Mouse (Mus musculus) embryonic facial prominence, embryonic 12.5 days (tissue): Measurements from ENCODE around the gene Sstr4. TPM values are rescaled to one million over a fixed set of nuclear protein-coding genes. Genes with fewer than 3 reads are reported as not detected.
A peak's percentile ranks its signal among the peaks of the same experiment; 100 is the strongest.

Source experiments
- ATAC-seq: fragments of 200-750 bp; cut with Nextera tagmentation; 2 replicates; pipeline ENCODE4 v1.8.0; 2017; ENCODE audit not compliant: insufficient number of reproducible peaks, insufficient read depth, low FRiP score, low TSS enrichment
- H3K27ac ChIP-seq: fragments of 300-500 bp; sonication (generic); 2 replicates; pipeline ENCODE4 v1.5.1; 2016; ENCODE audit warnings: mild to moderate bottlenecking
- H3K27me3 ChIP-seq: fragments of 300-500 bp; sonication (generic); 2 replicates; pipeline ENCODE4 v1.6.1; 2016; ENCODE audit warnings: mild to moderate bottlenecking, moderate library complexity
- H3K36me3 ChIP-seq: fragments of 300-500 bp; sonication (generic); 2 replicates; pipeline ENCODE4 v1.6.1; 2016; ENCODE audit warnings: mild to moderate bottlenecking
- H3K4me1 ChIP-seq: fragments of 300-500 bp; sonication (generic); 2 replicates; pipeline ENCODE4 v1.6.1; 2016
- H3K4me2 ChIP-seq: fragments of 300-500 bp; sonication (generic); replicated peaks from 2 replicates; pipeline ENCODE4 v1.6.1; 2016; ENCODE audit warnings: mild to moderate bottlenecking, moderate library complexity
- H3K4me3 ChIP-seq: fragments of 300-500 bp; sonication (generic); 2 replicates; pipeline ENCODE4 v1.5.1; 2016; ENCODE audit warnings: mild to moderate bottlenecking
- H3K9ac ChIP-seq: fragments of 300-500 bp; sonication (generic); 2 replicates; pipeline ENCODE4 v1.6.1; 2016; ENCODE audit warnings: mild to moderate bottlenecking, moderate library complexity
- H3K9me3 ChIP-seq: fragments of 300-500 bp; sonication (generic); 2 replicates; pipeline ENCODE4 v1.6.1; 2016; ENCODE audit warnings: mild to moderate bottlenecking, moderate library complexity
- WGBS: fragments of 180-500 bp; shearing (Covaris S2); methylation state at CpG from one replicate; pipeline ENCODE4 v1.1.7; 2016; 5-methylcytosine and 5-hydroxymethylcytosine counted together
- polyA plus RNA-seq: library from polyadenylated mRNA; unstranded; fragments of >200 nt; fragmentation: Nextera tagmentation; extraction: Ambion mirVana; gene quantifications from 2 replicates; pipeline ENCODE4 v1.2.1, GENCODE M21; 2016

The Sstr4 gene
- polyA plus RNA-seq, 1 experiment from 2014 or later, result 2.4 TPM

DNA sequence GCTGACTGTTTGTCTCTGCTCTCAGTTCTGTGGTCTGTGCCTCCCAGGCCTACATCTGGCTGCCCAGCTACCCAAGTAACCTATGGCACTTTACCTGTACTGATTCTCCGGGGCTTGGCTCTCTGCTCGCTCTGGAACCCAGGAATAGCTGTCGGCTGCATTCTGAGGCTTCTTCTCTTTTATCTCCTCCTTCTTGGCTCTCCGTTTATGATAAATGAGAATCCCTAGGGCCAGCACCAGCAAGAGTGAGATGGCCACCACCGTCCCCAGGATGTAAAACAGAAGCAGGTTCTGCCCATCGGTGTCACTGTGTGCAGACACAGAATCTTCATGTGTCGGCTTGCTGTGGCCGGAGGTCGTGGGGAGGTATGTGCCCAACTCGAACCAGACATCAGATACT is 46.3 kb downstream of the Sstr4 start:
- 0 out of 2 replicates have a peak, but pooled peaks cover 2% of the 10 kb centered on the region for H3K4me1 ChIP-seq
- no peaks in the 10 kb centered on the region for H3K9me3 ChIP-seq
- no peak overlapping the region for H3K27ac ChIP-seq
- ATAC-seq, result no peak
- no peaks in the 10 kb centered on the region for H3K27me3 ChIP-seq
- H3K4me2 ChIP-seq, result no peak overlapping the region
- H3K4me3 ChIP-seq, result 0 out of 2 replicates have a peak overlapping the region, but pooled peaks have one; percentile 1
- WGBS, result 88% methylated on average over 10 of the region's 10 CpGs
- H3K9ac ChIP-seq, result no peak overlapping the region
- H3K36me3 ChIP-seq, result no peaks in the 10 kb centered on the region

- H3K27ac ChIP-seq, result 0 out of 2 replicates have a peak overlapping the region, but pooled peaks have one; percentile 24
- no peaks in the 10 kb centered on the region for H3K27me3 ChIP-seq
- no peaks in the 10 kb centered on the region for H3K9me3 ChIP-seq
- no peaks in the 10 kb centered on the region for H3K36me3 ChIP-seq
- no peak overlapping the region for H3K4me3 ChIP-seq
- WGBS, result 86% methylated on average over 4 of the region's 4 CpGs
- no peak for ATAC-seq
- no peak overlapping the region for H3K4me2 ChIP-seq
- H3K4me1 ChIP-seq, result 0 out of 2 replicates have a peak, but pooled peaks cover 2% of the 10 kb centered on the region
- H3K9ac ChIP-seq, result no peak overlapping the region
Observed at GRCm38 (mm10) chr2:148442172-148442571, 47.0 kb downstream of the Sstr4 start.

DNA sequence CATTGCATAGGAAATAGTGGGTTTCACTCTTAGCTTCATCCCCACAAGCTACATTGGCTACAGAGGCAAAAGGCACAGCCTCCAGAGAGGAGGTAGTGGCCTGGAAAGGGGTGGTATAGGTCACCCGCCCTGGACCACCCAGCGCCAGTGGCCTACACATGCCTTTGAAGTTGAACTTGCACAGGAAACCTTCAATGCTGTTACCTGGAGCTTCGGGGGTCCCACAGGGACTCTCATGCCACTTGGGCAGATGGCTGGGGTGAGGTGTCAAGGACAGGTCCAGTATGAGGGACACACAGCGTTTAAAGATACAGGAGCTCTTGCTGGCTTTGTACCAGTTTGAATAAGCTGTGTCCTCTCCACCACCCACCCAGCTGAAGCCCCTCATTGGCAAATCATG is 47.6 kb downstream of the Sstr4 start:
- Histone ChIP-seq H3K9ac (no peak overlapping the region), H3K36me3 (no peaks in the 10 kb centered on the region), H3K27ac (0 out of 2 replicates have a peak overlapping the region, but pooled peaks have one; percentile 24), H3K4me3 (no peak overlapping the region), H3K4me1 (0 out of 2 replicates have a peak, but pooled peaks cover 2% of the 10 kb centered on the region), H3K27me3 (no peaks in the 10 kb centered on the region), H3K4me2 (no peak overlapping the region), H3K9me3 (no peaks in the 10 kb centered on the region)
- 89% methylated on average over 4 of the region's 4 CpGs for WGBS
- no peak for ATAC-seq

- H3K4me2 ChIP-seq, result no peak within 1 kb of the TSS
- H3K9ac ChIP-seq, result no peak within 1 kb of the TSS
- H3K9me3 ChIP-seq, result no peaks in the 10 kb centered on the region
- H3K27me3 ChIP-seq, result no peaks in the 10 kb centered on the region
- 0 out of 2 replicates have a peak within 1 kb of the TSS, but pooled peaks have one; percentile 24 for H3K27ac ChIP-seq
- ATAC-seq, result no peak
- H3K4me3 ChIP-seq, result no peak within 1 kb of the TSS
- H3K4me1 ChIP-seq, result 0 out of 2 replicates have a peak, but pooled peaks cover 2% of the 10 kb centered on the region
- 57% methylated on average over 13 of the region's 13 CpGs for WGBS
- no peaks in the 10 kb centered on the region for H3K36me3 ChIP-seq
Observed at GRCm38 (mm10) chr2:148443249-148443958, 48.3 kb downstream of the Sstr4 start, which contains the start of gene Cd93. Gene Cd93, minus strand, starts transcription at chr2:148443563.

DNA sequence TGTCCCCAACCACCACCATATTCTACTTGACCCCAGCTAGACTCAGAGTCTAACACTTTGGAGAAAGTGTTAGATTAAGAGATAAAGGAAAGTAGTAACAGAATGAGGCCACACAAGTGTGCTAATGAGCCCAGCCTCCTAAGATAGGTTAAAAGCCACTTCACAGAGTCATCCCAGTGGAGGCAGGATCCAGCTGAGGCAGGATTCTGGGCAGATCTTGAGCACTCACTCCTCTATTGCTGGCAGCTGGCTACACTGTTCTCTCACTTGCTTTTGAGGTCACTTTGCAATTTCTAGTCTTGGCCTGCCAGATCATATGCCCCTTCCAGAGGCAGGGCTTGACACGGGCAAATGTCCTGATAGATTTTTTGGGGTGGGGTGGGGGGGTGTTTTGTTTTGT is 49.3 kb downstream of the Sstr4 start:
- H3K36me3 ChIP-seq, result no peaks in the 10 kb centered on the region
- no peak overlapping the region for H3K9ac ChIP-seq
- ATAC-seq, result no peak
- no peaks in the 10 kb centered on the region for H3K9me3 ChIP-seq
- H3K4me2 ChIP-seq, result no peak overlapping the region
- H3K27ac ChIP-seq, result no peak overlapping the region
- WGBS, result 74% methylated on average over 1 of the region's 1 CpGs
- H3K4me1 ChIP-seq, result 0 out of 2 replicates have a peak, but pooled peaks cover 2% of the 10 kb centered on the region
- no peak overlapping the region for H3K4me3 ChIP-seq
- no peaks in the 10 kb centered on the region for H3K27me3 ChIP-seq

DNA sequence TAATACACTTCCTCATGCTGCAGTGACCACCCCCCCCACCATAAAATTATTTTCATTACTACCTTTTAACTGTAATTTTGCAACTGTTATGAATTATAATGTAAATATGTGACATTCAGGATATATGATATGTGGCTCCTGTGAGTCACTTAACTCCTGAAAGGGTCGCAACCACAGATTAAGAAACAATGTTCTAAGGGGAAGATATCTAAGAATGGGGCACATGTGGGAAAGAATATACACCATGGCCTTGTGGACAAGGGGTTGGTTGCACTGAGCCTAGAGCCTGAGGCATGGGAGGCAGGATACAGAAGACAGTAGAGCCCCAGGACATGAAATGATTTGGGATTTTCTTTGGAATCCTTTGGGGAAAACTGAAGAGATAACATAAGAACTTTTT is 50.5 kb downstream of the Sstr4 start:
- Histone ChIP-seq H3K27me3 (no peaks in the 10 kb centered on the region), H3K27ac (no peak overlapping the region), H3K9ac (no peak overlapping the region), H3K9me3 (no peaks in the 10 kb centered on the region), H3K4me1 (0 out of 2 replicates have a peak, but pooled peaks cover 2% of the 10 kb centered on the region), H3K4me2 (no peak overlapping the region), H3K36me3 (no peaks in the 10 kb centered on the region), H3K4me3 (no peak overlapping the region)
- 85% methylated on average over 1 of the region's 1 CpGs for WGBS
- ATAC-seq, result no peak

Other genes with a start within 250 kb of the Sstr4 start
- 12.6 and 15.3 TPM in 2 replicates for gene Thbd, start 12.8 kb downstream of the Sstr4 start, polyA plus RNA-seq
- 6.8 and 7.8 TPM in 2 replicates for gene Cd93, start 48.2 kb downstream of the Sstr4 start, polyA plus RNA-seq